Mouse (Mus musculus) testis, adult 2 months (tissue): ENCODE results near the gene Rpn1.

Source experiments
- CTCF ChIP-seq: fragments of 200-500 bp; IDR thresholded peaks from 2 replicates; pipeline ENCODE4 v1.5.1; 2012; ENCODE audit warnings: low read depth, mild to moderate bottlenecking, inconsistent platforms, low read length, moderate library complexity; ENCODE audit not compliant: control insufficient read depth, insufficient read depth, insufficient replicate concordance
- POLR2A ChIP-seq: fragments of 200-500 bp; IDR thresholded peaks from 2 replicates; pipeline ENCODE4 v1.6.1; 2012; ENCODE audit warnings: low read depth, mild to moderate bottlenecking, inconsistent platforms, low read length, moderate library complexity; ENCODE audit not compliant: control insufficient read depth

- TF ChIP-seq CTCF (peak; percentile 75; the same call in 1 of the 2 replicates), POLR2A (no peak)
These were observed 35.0 kb downstream of the Rpn1 start for GRCm38 (mm10) chr6:88119309-88119708.
